Mouse (Mus musculus) ES-E14 (cell line): ENCODE results near the gene Helt.

ENCODE experiments used
- CHD2 ChIP-seq: IDR thresholded peaks from 2 replicates; pipeline ENCODE4 v1.6.1; 2014; ENCODE audit warnings: mild to moderate bottlenecking, low read depth, low read length, inconsistent platforms
- HCFC1 ChIP-seq: IDR thresholded peaks from 2 replicates; pipeline ENCODE4 v1.6.1; 2012; ENCODE audit warnings: low read length, inconsistent platforms, borderline replicate concordance; ENCODE audit not compliant: insufficient read depth
- MAFK ChIP-seq: IDR thresholded peaks from 2 replicates; pipeline ENCODE4 v1.6.1; 2014; ENCODE audit warnings: mild to moderate bottlenecking, low read depth, low read length, inconsistent platforms; ENCODE audit not compliant: insufficient read depth
- ZC3H11A ChIP-seq: IDR thresholded peaks from 2 replicates; pipeline ENCODE4 v1.6.1; 2012; ENCODE audit warnings: low read depth, mild to moderate bottlenecking, inconsistent platforms, low read length, borderline replicate concordance
- ZNF384 ChIP-seq: IDR thresholded peaks from 2 replicates; pipeline ENCODE4 v1.6.1; 2012; ENCODE audit warnings: low read depth, low read length, inconsistent platforms

DNA sequence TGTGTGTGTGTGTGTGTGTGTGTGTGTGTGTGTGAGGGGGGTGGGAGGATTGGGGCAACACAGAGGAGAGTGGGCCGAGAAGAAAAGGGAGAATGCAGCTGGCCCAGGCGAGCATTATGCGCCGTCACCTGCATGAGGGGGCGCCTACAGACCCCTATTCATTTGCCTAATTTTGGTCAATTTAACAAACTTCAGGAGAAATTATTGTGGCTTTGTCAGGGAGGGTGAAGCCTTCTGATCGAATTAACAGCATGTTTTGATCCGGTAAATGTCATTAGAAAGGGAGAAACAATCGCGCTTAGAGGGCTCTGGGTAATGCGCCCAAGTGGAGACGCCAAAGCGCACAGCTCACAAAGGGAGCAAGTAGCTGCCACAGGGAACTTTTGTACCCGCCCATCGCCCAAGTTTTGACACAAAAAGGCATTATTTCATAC is 647 bp upstream of the Helt start:
- no peak for TF ChIP-seq ZNF384
- no peak for TF ChIP-seq MAFK
- no peak for TF ChIP-seq HCFC1
- no peak for TF ChIP-seq CHD2
- no peak for TF ChIP-seq ZC3H11A
